Mouse (Mus musculus) testis, postnatal 14 days (tissue): Measurements from ENCODE around the gene Rhox10.
A peak's percentile ranks its signal among the peaks of the same experiment; 100 is the strongest.
"Not testable (repeated sequence)": the region's sequence is repeated elsewhere in the genome, so short reads cannot be mapped to it uniquely, and the experiment has no call there.

ENCODE experiments used
- DNase-seq: peaks from one replicate; pipeline ENCODE4 v3.0.0; 2021; ENCODE audit warnings: low spot score

The Rhox10 gene

GRCm38 (mm10) chrX:38066175-38066574, at the start of gene Rhox10:
TSS of gene Rhox10 (plus strand) at chrX:38066475.
- DNase-seq = no peak

GRCm38 (mm10) chrX:38018597-38018996, 47.7 kb upstream of the Rhox10 start, which contains the start of gene Btg1-ps1:
TSS of gene Btg1-ps1 (minus strand) at chrX:38018815.
- not testable (repeated sequence) for DNase-seq

- DNase-seq = no peak
Observed at GRCm38 (mm10) chrX:38033841-38034240, 32.4 kb upstream of the Rhox10 start.

GRCm38 (mm10) chrX:38039666-38040065, 26.6 kb upstream of the Rhox10 start:
- peak; percentile 7 for DNase-seq

GRCm38 (mm10) chrX:38043014-38043413, 23.3 kb upstream of the Rhox10 start, which contains the start of gene Btg1-ps2:
TSS of gene Btg1-ps2 (minus strand) at chrX:38043114.
- DNase-seq = not testable (repeated sequence)

GRCm38 (mm10) chrX:38061544-38061943, 4.7 kb upstream of the Rhox10 start:
- DNase-seq = no peak

GRCm38 (mm10) chrX:38084226-38084625, 18.0 kb downstream of the Rhox10 start:
- DNase-seq = peak; percentile 57

GRCm38 (mm10) chrX:38085041-38085440, 18.8 kb downstream of the Rhox10 start, which contains the start of gene Rhox11:
TSS of gene Rhox11 (minus strand) at chrX:38085141.
- DNase-seq = no peak

GRCm38 (mm10) chrX:38110807-38111206, 44.5 kb downstream of the Rhox10 start, which contains the start of gene Rhox12:
TSS of gene Rhox12 (minus strand) at chrX:38110907.
- DNase-seq = no peak

- peak; percentile 75 for DNase-seq
Observed at GRCm38 (mm10) chrX:38120982-38121381, 54.7 kb downstream of the Rhox10 start, which contains the start of gene Rhox13. TSS of gene Rhox13 (plus strand) at chrX:38121219.
